Mouse (Mus musculus): ENCODE data around the gene Olfr58. TPM values are rescaled to one million over a fixed set of nuclear protein-coding genes. Genes with fewer than 3 reads are reported as not detected.
"Not testable (repeated sequence)": the region's sequence is repeated elsewhere in the genome, so short reads cannot be mapped to it uniquely, and the experiment has no call there.

The Olfr58 gene
- not detected for total RNA-seq (2021)

- DNase-seq, result no peak
- intact Hi-C loops (cut with DNase I), result no loop called here
Observed at GRCm38 (mm10) chr9:19779983-19780382, at the start of gene Olfr58. TSS of gene Olfr58 (plus strand) at chr9:19780283.

- no peak for DNase-seq
- intact Hi-C loops (cut with DNase I), result no loop called here
Observed at GRCm38 (mm10) chr9:19769136-19769535, 10.9 kb upstream of the Olfr58 start.

- DNase-seq, result no peak
- intact Hi-C loops (cut with DNase I), result no loop called here
Observed at GRCm38 (mm10) chr9:19769701-19770100, 10.4 kb upstream of the Olfr58 start.

GRCm38 (mm10) chr9:19803000-19803399 lies 22.9 kb downstream of the Olfr58 start:
- intact Hi-C loops (cut with DNase I), result no loop called here
- no peak for DNase-seq

GRCm38 (mm10) chr9:19804606-19805005 lies 24.5 kb downstream of the Olfr58 start, which contains the start of gene Olfr859:
TSS of gene Olfr859 (plus strand) at chr9:19804906.
- intact Hi-C loops (cut with DNase I); DNase-seq: not testable (repeated sequence)

Other genes with a start within 250 kb of the Olfr58 start
- gene Olfr853, start 239.2 kb upstream of the Olfr58 start, total RNA-seq (2021), result not detected
- gene Olfr854, start 212.9 kb upstream of the Olfr58 start, total RNA-seq (2021), result not detected
- not detected for gene Olfr855, start 197.7 kb upstream of the Olfr58 start, total RNA-seq (2021)
- 10 to 100 TPM; 13.0 to 14.6 TPM for gene Zfp317, start 158.2 kb upstream of the Olfr58 start, total RNA-seq (2021)
- not detected for gene Olfr857, start 70.8 kb upstream of the Olfr58 start, total RNA-seq (2021)
- gene Olfr859, start 24.6 kb downstream of the Olfr58 start, total RNA-seq (2021), result not detected
- not detected for gene Olfr860, start 69.5 kb downstream of the Olfr58 start, total RNA-seq (2021)
- gene Olfr862, start 107.7 kb downstream of the Olfr58 start, total RNA-seq (2021), result not detected
- gene Olfr77, start 136.6 kb downstream of the Olfr58 start, total RNA-seq (2021), result not detected
- not detected for gene Olfr866, start 247.8 kb downstream of the Olfr58 start, total RNA-seq (2021)

Data from heart, postnatal 36 days (tissue).